Mouse (Mus musculus): ENCODE data around the gene Lpin1.

DNA sequence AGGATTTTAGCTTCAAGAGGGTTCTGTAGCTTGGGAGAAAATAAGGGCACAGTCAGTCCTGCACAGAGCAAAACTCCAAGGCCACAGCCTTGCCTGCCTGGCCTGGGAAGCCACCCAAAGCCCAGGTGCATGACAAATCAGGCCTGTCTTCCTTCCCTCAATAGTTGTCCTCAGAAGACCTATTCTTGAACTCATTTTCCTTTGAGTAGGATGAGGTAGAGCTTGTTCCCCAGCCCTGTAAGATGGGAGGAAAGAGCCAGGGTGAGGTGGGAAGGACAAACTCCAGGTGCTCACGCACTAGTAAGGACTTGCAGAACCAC is 20.1 kb upstream of the Lpin1 start:
- TF ChIP-seq CTCF (IDR thresholded peaks at IDR 0.05; ENCODE audit: low read depth, low read length) = no peak
- TF ChIP-seq POLR2A (IDR thresholded peaks at IDR 0.05; ENCODE audit: borderline replicate concordance, low read depth, low read length) = no peak
